Mouse (Mus musculus): ENCODE measurements around the gene Mrpl30. TPM values are rescaled to one million over a fixed set of nuclear protein-coding genes. Genes with fewer than 3 reads are reported as not detected.

The Mrpl30 gene
- polyA plus RNA-seq, 1 experiment from 2014 or later: 247 TPM

DNA sequence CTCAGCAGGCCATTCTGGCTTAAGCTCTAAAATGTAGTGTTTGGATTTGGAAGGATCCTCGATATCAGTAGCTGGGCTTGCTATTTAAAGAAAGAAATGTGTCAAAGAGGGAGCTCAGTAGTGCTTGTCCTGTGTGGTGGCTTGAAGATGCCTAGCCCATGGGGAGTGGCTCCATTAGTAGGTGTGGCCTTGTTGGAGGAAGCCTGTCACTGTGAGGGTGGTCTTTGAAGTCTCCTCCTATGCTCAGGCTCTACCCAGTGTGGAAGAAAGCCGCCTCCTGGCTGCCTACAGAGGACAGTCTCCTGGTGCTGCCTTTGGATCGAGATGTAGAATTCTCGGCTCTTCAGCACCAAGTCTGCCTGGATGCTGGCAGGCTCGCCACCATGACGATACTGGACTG lies 10.0 kb downstream of the Mrpl30 start:
- Histone ChIP-seq H3K9ac (no peak overlapping the region), H3K27me3 (ENCODE audit: insufficient read depth, low read length) (no peaks in the 10 kb centered on the region), H3K9me3 (ENCODE audit: low read depth, low read length) (no peaks in the 10 kb centered on the region), H3K4me1 (ENCODE audit: insufficient read depth) (no peaks in the 10 kb centered on the region), H3K36me3 (ENCODE audit: insufficient read depth) (peaks cover 40% of the 10 kb centered on the region), H3K4me3 (ENCODE audit: low read depth, low read length) (no peak overlapping the region), H3K27ac (ENCODE audit: low read depth) (no peak overlapping the region), H3K4me2 (no peak overlapping the region)
- ATAC-seq (ENCODE audit: insufficient read depth) (no peak), DNase-seq (no peak)
- 45% methylated on average over 6 of the region's 6 CpGs for WGBS
- TF ChIP-seq CTCF (IDR thresholded peaks at IDR 0.05; ENCODE audit: low read depth): no peak

DNA sequence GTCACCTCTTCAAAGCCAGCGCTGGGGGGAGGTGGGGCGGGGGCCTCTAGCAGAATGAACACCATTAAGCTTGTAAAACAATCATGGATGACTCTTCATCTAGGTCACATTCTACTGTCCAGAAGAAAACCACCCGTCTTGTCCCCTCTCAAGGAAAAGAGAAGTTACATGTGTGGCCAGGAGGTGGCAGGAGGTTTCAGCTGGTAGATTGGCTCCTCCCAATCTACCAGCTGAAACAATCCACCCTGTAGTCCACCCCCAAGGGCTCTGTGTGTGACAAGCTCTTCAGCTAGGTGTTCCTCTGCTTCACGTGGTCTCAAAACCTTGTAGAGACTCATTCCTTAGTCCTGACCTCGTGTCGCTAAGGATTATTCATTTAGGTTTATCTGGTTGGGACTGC lies 12.9 kb downstream of the Mrpl30 start:
- WGBS: 32% methylated on average over 6 of the region's 6 CpGs
- ATAC-seq (ENCODE audit: insufficient read depth) (peak; percentile 38; the same call in 1 of the 2 replicates), DNase-seq (peak; percentile 72)

GRCm38 (mm10) chr1:37912751-37913150 lies 22.5 kb downstream of the Mrpl30 start:
- no peak for TF ChIP-seq CTCF (IDR thresholded peaks at IDR 0.05; ENCODE audit: low read depth)
- WGBS: 76% methylated on average over 2 of the region's 2 CpGs
- H3K4me3 ChIP-seq (ENCODE audit: low read depth, low read length): no peak overlapping the region
- no peak overlapping the region for H3K9ac ChIP-seq
- H3K27me3 ChIP-seq (ENCODE audit: insufficient read depth, low read length): no peaks in the 10 kb centered on the region
- no peak overlapping the region for H3K27ac ChIP-seq (ENCODE audit: low read depth)
- H3K9me3 ChIP-seq (ENCODE audit: low read depth, low read length): no peaks in the 10 kb centered on the region
- DNase-seq (no peak), ATAC-seq (ENCODE audit: insufficient read depth) (no peak)
- H3K4me2 ChIP-seq: no peak overlapping the region
- no peaks in the 10 kb centered on the region for H3K4me1 ChIP-seq (ENCODE audit: insufficient read depth)
- H3K36me3 ChIP-seq (ENCODE audit: insufficient read depth): no peaks in the 10 kb centered on the region

More for the DNA sequence above, 12.9 kb downstream of the Mrpl30 start:
- Histone ChIP-seq H3K4me2 (no peak overlapping the region), H3K9me3 (ENCODE audit: low read depth, low read length) (no peaks in the 10 kb centered on the region), H3K36me3 (ENCODE audit: insufficient read depth) (peaks cover 17% of the 10 kb centered on the region), H3K27ac (ENCODE audit: low read depth) (no peak overlapping the region), H3K4me1 (ENCODE audit: insufficient read depth) (no peaks in the 10 kb centered on the region), H3K4me3 (ENCODE audit: low read depth, low read length) (no peak overlapping the region), H3K27me3 (ENCODE audit: insufficient read depth, low read length) (no peaks in the 10 kb centered on the region), H3K9ac (no peak overlapping the region)
- TF ChIP-seq CTCF (IDR thresholded peaks at IDR 0.05; ENCODE audit: low read depth): peak; percentile 57

DNA sequence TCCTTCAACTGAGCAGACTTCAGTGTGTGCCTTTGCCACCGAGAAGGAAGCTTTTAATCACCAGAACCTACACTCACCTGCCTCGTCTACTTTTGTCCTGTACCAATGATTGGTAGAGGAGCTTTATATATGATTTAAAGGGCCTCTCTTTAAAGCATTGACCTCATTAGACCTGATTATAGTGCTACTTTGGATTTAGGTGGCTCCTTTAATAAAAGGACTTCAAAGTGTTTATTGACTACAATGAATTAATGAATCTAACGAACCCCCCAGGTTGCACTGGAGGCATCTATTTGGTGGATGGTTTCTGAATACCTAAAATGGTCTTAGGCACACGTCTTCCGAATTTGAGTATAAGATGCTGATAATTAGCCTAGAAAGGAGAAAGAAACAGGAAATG lies 26.1 kb downstream of the Mrpl30 start, which contains the start of gene Lyg2:
Gene Lyg2, minus strand, starts transcription at position 101 of the 400 bp plus-strand sequence.
- ATAC-seq (ENCODE audit: insufficient read depth) (no peak), DNase-seq (no peak)
- H3K36me3 ChIP-seq (ENCODE audit: insufficient read depth): no peaks in the 10 kb centered on the region
- no peak within 1 kb of the TSS for H3K4me2 ChIP-seq
- no peak within 1 kb of the TSS for H3K4me3 ChIP-seq (ENCODE audit: low read depth, low read length)
- no peaks in the 10 kb centered on the region for H3K27me3 ChIP-seq (ENCODE audit: insufficient read depth, low read length)
- TF ChIP-seq CTCF (IDR thresholded peaks at IDR 0.05; ENCODE audit: low read depth): no peak
- no peak within 1 kb of the TSS for H3K9ac ChIP-seq
- H3K27ac ChIP-seq (ENCODE audit: low read depth): no peak within 1 kb of the TSS
- WGBS: 75% methylated on average over 5 of the region's 5 CpGs
- H3K4me1 ChIP-seq (ENCODE audit: insufficient read depth): no peaks in the 10 kb centered on the region
- no peaks in the 10 kb centered on the region for H3K9me3 ChIP-seq (ENCODE audit: low read depth, low read length)

DNA sequence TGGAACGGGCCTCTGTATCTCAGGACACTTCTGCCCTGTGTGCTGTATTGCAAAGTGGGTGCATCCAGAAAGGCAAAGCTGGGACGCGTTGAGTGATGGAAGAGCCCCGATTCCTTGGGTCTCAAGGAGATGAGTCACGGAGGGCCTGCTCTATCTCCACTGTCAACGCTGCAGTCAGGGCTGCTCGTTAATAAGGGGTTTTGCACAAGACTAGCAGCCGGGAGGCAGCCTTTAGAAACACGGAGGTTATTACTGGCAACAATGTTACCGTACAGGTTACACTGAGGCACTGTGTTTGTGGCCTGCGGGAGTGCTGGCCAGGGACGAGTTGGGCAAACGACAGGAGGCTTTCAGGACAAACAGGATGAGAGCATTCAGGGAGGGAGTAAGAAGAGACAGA lies 27.4 kb downstream of the Mrpl30 start:
- no peak for TF ChIP-seq CTCF (IDR thresholded peaks at IDR 0.05; ENCODE audit: low read depth)
- DNase-seq (no peak), ATAC-seq (ENCODE audit: insufficient read depth) (no peak)
- H3K4me1 ChIP-seq (ENCODE audit: insufficient read depth): no peaks in the 10 kb centered on the region
- H3K36me3 ChIP-seq (ENCODE audit: insufficient read depth): no peaks in the 10 kb centered on the region
- no peaks in the 10 kb centered on the region for H3K9me3 ChIP-seq (ENCODE audit: low read depth, low read length)
- WGBS: 63% methylated on average over 13 of the region's 13 CpGs
- H3K27ac ChIP-seq (ENCODE audit: low read depth): no peak overlapping the region
- H3K4me2 ChIP-seq: no peak overlapping the region
- no peak overlapping the region for H3K9ac ChIP-seq
- no peaks in the 10 kb centered on the region for H3K27me3 ChIP-seq (ENCODE audit: insufficient read depth, low read length)
- H3K4me3 ChIP-seq (ENCODE audit: low read depth, low read length): no peak overlapping the region

GRCm38 (mm10) chr1:37918096-37918495 lies 27.8 kb downstream of the Mrpl30 start:
- Histone ChIP-seq H3K9me3 (ENCODE audit: low read depth, low read length) (no peaks in the 10 kb centered on the region), H3K27ac (ENCODE audit: low read depth) (no peak overlapping the region), H3K4me2 (no peak overlapping the region), H3K9ac (no peak overlapping the region), H3K27me3 (ENCODE audit: insufficient read depth, low read length) (no peaks in the 10 kb centered on the region), H3K4me1 (ENCODE audit: insufficient read depth) (no peaks in the 10 kb centered on the region), H3K36me3 (ENCODE audit: insufficient read depth) (no peaks in the 10 kb centered on the region), H3K4me3 (ENCODE audit: low read depth, low read length) (no peak overlapping the region)
- TF ChIP-seq CTCF (IDR thresholded peaks at IDR 0.05; ENCODE audit: low read depth): no peak
- ATAC-seq (ENCODE audit: insufficient read depth): no peak
- DNase-seq: no peak
- 55% methylated on average over 6 of the region's 6 CpGs for WGBS

DNA sequence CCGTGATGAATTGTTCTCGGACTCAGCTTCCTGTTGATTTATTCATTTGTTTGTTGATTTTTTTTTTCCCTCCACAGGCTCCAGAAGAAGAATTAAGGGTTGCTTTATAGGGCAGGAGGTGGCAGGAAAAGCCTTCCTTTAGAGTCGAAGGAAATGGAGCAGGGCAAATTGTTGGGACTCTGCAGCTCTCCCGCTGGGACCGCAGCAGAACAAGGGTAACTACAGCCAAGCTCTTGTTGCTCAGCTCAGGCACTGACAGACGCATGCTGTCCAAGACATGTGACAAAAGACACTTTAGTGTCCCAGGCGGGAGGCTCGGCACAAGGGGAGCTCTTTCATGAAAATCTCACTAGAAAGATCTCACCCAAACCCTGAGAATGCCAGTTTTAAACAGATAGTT lies 32.3 kb downstream of the Mrpl30 start:
- no peaks in the 10 kb centered on the region for H3K4me1 ChIP-seq (ENCODE audit: insufficient read depth)
- H3K9me3 ChIP-seq (ENCODE audit: low read depth, low read length): no peaks in the 10 kb centered on the region
- ATAC-seq (ENCODE audit: insufficient read depth) (no peak), DNase-seq (peak; percentile 8)
- H3K27me3 ChIP-seq (ENCODE audit: insufficient read depth, low read length): no peaks in the 10 kb centered on the region
- H3K4me2 ChIP-seq: no peak overlapping the region
- H3K4me3 ChIP-seq (ENCODE audit: low read depth, low read length): no peak overlapping the region
- H3K36me3 ChIP-seq (ENCODE audit: insufficient read depth): no peaks in the 10 kb centered on the region
- no peak for TF ChIP-seq CTCF (IDR thresholded peaks at IDR 0.05; ENCODE audit: low read depth)
- no peak overlapping the region for H3K9ac ChIP-seq
- H3K27ac ChIP-seq (ENCODE audit: low read depth): no peak overlapping the region
- WGBS: 53% methylated on average over 8 of the region's 8 CpGs

DNA sequence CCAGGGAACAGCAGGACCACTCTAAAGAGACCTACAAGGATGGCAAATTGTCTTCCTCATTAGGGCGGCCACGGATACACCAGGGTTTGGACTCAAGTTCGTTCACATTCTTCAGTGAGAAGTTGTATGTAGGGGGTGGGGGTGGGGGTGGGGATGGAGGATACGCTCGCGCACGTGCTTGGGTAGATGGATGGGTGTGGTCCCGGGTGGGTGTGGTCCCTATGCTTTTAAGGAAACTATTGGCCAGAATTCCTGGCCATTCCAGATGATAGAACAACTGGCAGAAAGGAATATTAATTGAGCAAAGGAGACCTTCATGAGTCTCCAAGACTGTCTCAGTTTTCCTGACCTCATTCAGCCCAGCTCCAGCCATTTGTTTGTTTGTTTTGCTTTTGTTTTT lies 35.7 kb downstream of the Mrpl30 start:
- no peak for DNase-seq
- Histone ChIP-seq H3K27ac (ENCODE audit: low read depth) (no peak overlapping the region), H3K4me1 (ENCODE audit: insufficient read depth) (no peaks in the 10 kb centered on the region), H3K4me2 (no peak overlapping the region), H3K36me3 (ENCODE audit: insufficient read depth) (no peaks in the 10 kb centered on the region), H3K27me3 (ENCODE audit: insufficient read depth, low read length) (no peaks in the 10 kb centered on the region), H3K4me3 (ENCODE audit: low read depth, low read length) (no peak overlapping the region), H3K9ac (no peak overlapping the region), H3K9me3 (ENCODE audit: low read depth, low read length) (no peaks in the 10 kb centered on the region)
- no peak for ATAC-seq (ENCODE audit: insufficient read depth)
- WGBS: 74% methylated on average over 8 of the region's 8 CpGs
- TF ChIP-seq CTCF (IDR thresholded peaks at IDR 0.05; ENCODE audit: low read depth): no peak

Data from lung, embryonic 14.5 days (tissue).